In genomic region chr14:74830591-74830990, GRCm38 (mm10) we compare ENCODE assay signal across 23 mouse cellular contexts.
A peak's percentile ranks its signal among the peaks of the same experiment; 100 is the strongest.
DNase-seq lines count a peak whose midpoint lies in the region; ATAC-seq and TF ChIP-seq lines count a peak whose summit lies in the region.
"Had no signal": no experiment of that assay in that cellular context is flagged by ENCODE, and none has a peak within 500 bp of the region (broad histone marks: within the 10 kb centered on the region; RNA-seq: fewer than 3 reads in every experiment).

No protein-coding gene starts in this region.

- H3K9ac ChIP-seq in hindbrain, embryonic 13.5 days, result no peak overlapping the region
- H3K9ac ChIP-seq in hindbrain, embryonic 14.5 days, result no peak overlapping the region
- H3K9ac ChIP-seq: embryonic facial prominence, embryonic 12.5 days; forebrain, embryonic 12.5 days; hindbrain, embryonic 12.5 days had no signal

- H3K4me2 ChIP-seq in hindbrain, embryonic 13.5 days, result no peak overlapping the region
- H3K4me2 ChIP-seq in hindbrain, embryonic 14.5 days (replicated peaks), result no peak overlapping the region
- H3K4me2 ChIP-seq: embryonic facial prominence, embryonic 12.5 days; forebrain, embryonic 12.5 days; hindbrain, embryonic 12.5 days had no signal

- no peak overlapping the region for H3K4me3 ChIP-seq in hindbrain, embryonic 13.5 days
- no peak overlapping the region for H3K4me3 ChIP-seq in hindbrain, embryonic 14.5 days (replicated peaks; ENCODE audit: low read length)
- no peak overlapping the region for H3K4me3 ChIP-seq in forebrain, embryonic 10.5 days
- H3K4me3 ChIP-seq in lung, adult 2 months (replicated peaks; ENCODE audit: extremely low read depth, low read depth, low read length), result no peak overlapping the region
- H3K4me3 ChIP-seq: embryonic facial prominence, embryonic 12.5 days; forebrain, embryonic 12.5 days; heart, embryonic 10.5 days; hindbrain, embryonic 12.5 days had no signal

- no peaks in the 10 kb centered on the region for H3K9me3 ChIP-seq in hindbrain, embryonic 13.5 days
- no peaks in the 10 kb centered on the region for H3K9me3 ChIP-seq in hindbrain, embryonic 14.5 days (ENCODE audit: control insufficient read depth, low read length)
- no peaks in the 10 kb centered on the region for H3K9me3 ChIP-seq in forebrain, embryonic 10.5 days
- H3K9me3 ChIP-seq: embryonic facial prominence, embryonic 12.5 days; forebrain, embryonic 12.5 days; heart, embryonic 10.5 days; hindbrain, embryonic 12.5 days had no signal

- no peak for TF ChIP-seq CTCF in lung, adult 2 months (IDR thresholded peaks at IDR 0.05; ENCODE audit: insufficient read depth, low read length)

- ATAC-seq in hindbrain, embryonic 13.5 days (ENCODE audit: low FRiP score), result no peak
- no peak for ATAC-seq in hindbrain, embryonic 14.5 days (ENCODE audit: low FRiP score)
- ATAC-seq: forebrain, embryonic 16.5 days; Patski had no signal

- peaks cover 33% of the 10 kb centered on the region; the same call in 1 of the 2 replicates for H3K4me1 ChIP-seq in hindbrain, embryonic 13.5 days (replicated peaks)
- peaks cover 7% of the 10 kb centered on the region; the same call in 1 of the 2 replicates for H3K4me1 ChIP-seq in hindbrain, embryonic 14.5 days (replicated peaks; ENCODE audit: control insufficient read depth, insufficient read depth, low read length)
- peaks cover 18% of the 10 kb centered on the region for H3K4me1 ChIP-seq in forebrain, embryonic 10.5 days
- H3K4me1 ChIP-seq in lung, adult 2 months (ENCODE audit: control insufficient read depth, insufficient read depth, low read length), result 0 out of 2 replicates have a peak, but pooled peaks cover 1% of the 10 kb centered on the region
- H3K4me1 ChIP-seq: embryonic facial prominence, embryonic 12.5 days had no signal

- WGBS in hindbrain, embryonic 13.5 days, result 83% methylated on average over 2 of the region's 2 CpGs
- WGBS in hindbrain, embryonic 14.5 days, result 87% methylated on average over 2 of the region's 2 CpGs
- WGBS in forebrain, embryonic 10.5 days, result 94% methylated on average over 2 of the region's 2 CpGs
- WGBS in lung, adult 2 months, result 95% methylated on average over 2 of the region's 2 CpGs

- no peaks in the 10 kb centered on the region for H3K36me3 ChIP-seq in hindbrain, embryonic 13.5 days
- H3K36me3 ChIP-seq in hindbrain, embryonic 14.5 days (replicated peaks; ENCODE audit: control insufficient read depth, insufficient read depth), result no peaks in the 10 kb centered on the region
- H3K36me3 ChIP-seq in forebrain, embryonic 10.5 days (replicated peaks), result no peaks in the 10 kb centered on the region
- H3K36me3 ChIP-seq: embryonic facial prominence, embryonic 12.5 days; forebrain, embryonic 12.5 days; heart, embryonic 10.5 days; hindbrain, embryonic 12.5 days had no signal

- H3K27ac ChIP-seq in hindbrain, embryonic 13.5 days, result peak overlapping the region; percentile 36; the same call in 1 of the 2 replicates
- H3K27ac ChIP-seq in hindbrain, embryonic 14.5 days, result no peak overlapping the region
- no peak overlapping the region for H3K27ac ChIP-seq in forebrain, embryonic 10.5 days
- H3K27ac ChIP-seq: embryonic facial prominence, embryonic 12.5 days; hindbrain, embryonic 12.5 days had no signal

- no peak for DNase-seq in hindbrain, embryonic 14.5 days (ENCODE audit: low spot score)
- peak; percentile 28 for DNase-seq in naive thymus-derived CD4-positive, alpha-beta T cell, adult 2 months (ENCODE audit: low read depth)
- DNase-seq in thymus, postnatal 10 days (ENCODE audit: low spot score in 2 of 2), result peak; percentile 23 to 26
- DNase-seq in thymus, postnatal 4 days, result peak; percentile 49
- no peak for DNase-seq in forebrain, embryonic 10.5 days (ENCODE audit: extremely low spot score, low spot score)
- no peak for DNase-seq in B cell, adult 2 months
- DNase-seq in lung, adult 2 months, result no peak
- DNase-seq: adrenal gland, adult 8-10 months; adrenal gland, postnatal 36 days; cerebellum, adult 2 months; cerebellum, postnatal 14 days; gastrocnemius, postnatal 10 days; heart, adult 18-20 months; heart, postnatal 10 days; heart, postnatal 4 days had no signal

- no peaks in the 10 kb centered on the region for H3K27me3 ChIP-seq in hindbrain, embryonic 13.5 days
- no peaks in the 10 kb centered on the region for H3K27me3 ChIP-seq in hindbrain, embryonic 14.5 days (ENCODE audit: control insufficient read depth, insufficient read depth, low read length)
- H3K27me3 ChIP-seq in forebrain, embryonic 10.5 days (ENCODE audit: poor library complexity, severe bottlenecking), result no peaks in the 10 kb centered on the region
- H3K27me3 ChIP-seq: CH12.LX; embryonic facial prominence, embryonic 12.5 days; forebrain, embryonic 12.5 days; hindbrain, embryonic 12.5 days; Patski had no signal

- TF ChIP-seq POLR2A in lung, adult 2 months (IDR thresholded peaks at IDR 0.05; ENCODE audit: borderline replicate concordance, extremely low read depth, low read depth, low read length), result no peak

Comparison
In these comparisons a context has a peak if more than half of its experiments do, and no peak if none do; other contexts are left out.
1. DNase-seq: peak in naive thymus-derived CD4-positive, alpha-beta T cell, adult 2 months (single experiment), thymus, postnatal 10 days (2 of 2) and thymus, postnatal 4 days (single experiment); none in hindbrain, embryonic 14.5 days (single experiment), forebrain, embryonic 10.5 days (single experiment), B cell, adult 2 months (0 of 2) and lung, adult 2 months (single experiment).